Mouse (Mus musculus): ENCODE data around the gene Arel1.

Gene Arel1

DNA sequence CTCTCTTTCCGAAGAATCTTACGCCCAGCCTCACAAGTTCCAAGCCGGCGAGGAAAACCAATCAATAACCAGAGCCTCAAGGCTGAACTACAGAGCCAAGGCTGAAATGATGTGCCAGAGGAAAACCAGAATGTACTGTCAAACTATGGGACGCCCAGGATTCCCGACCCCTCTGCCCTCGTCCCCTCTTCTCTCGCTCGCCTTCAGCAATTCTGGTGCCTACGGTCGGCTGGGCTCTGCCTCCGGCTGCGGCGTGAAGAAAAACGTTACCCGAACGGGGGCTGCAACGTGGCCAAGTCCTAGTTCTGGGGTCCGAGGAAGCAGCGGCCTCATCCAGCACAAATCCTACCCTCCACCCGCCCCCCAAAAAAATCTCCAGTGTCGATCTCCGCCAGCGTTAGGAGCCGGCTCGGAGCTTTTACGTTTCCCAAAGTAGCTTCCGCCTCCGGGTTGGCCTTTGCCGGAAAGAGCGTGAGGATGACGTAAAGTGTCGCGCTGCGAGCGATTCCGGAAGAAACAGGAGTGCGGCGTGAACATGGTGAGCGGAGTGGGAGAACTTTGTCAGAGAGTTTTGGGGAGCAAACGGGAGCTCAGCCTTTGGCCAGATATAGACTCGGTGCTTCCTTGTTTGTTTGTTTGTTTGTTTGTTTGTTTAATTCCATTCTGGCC is at the start of gene Arel1, which contains the start of gene Fcf1:
Gene Arel1 (minus strand): TSS at position 473 of the 669 bp plus-strand sequence.
Gene Fcf1 (plus strand): TSS at position 470 of the 669 bp plus-strand sequence.
- peak; percentile 79 to 86 for DNase-seq (ENCODE audit: low spot score in 2 of 2)

DNA sequence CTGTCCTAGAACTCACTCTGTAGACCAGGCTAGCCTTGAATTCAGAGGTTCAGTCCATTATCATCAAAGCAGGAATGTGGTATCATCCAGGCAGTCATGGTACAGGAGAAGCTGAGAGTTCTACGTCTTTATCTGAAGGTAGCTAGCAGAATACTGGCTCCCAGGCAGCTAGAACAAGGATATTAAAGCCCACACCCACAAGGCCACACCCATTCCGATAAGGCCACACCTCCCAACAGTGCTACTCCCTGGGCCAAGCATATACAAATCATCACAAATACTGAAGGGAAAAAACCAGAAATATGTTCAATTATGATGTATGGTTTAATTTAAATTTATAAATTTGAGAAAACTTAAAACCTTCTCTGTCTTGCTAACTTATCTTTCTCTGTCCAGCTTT is 41.5 kb upstream of the Arel1 start:
- no peak for DNase-seq (ENCODE audit: low spot score in 2 of 2)

- no peak for DNase-seq (ENCODE audit: low spot score in 2 of 2)
These were observed 39.8 kb upstream of the Arel1 start for GRCm38 (mm10) chr12:85010541-85010940.

DNA sequence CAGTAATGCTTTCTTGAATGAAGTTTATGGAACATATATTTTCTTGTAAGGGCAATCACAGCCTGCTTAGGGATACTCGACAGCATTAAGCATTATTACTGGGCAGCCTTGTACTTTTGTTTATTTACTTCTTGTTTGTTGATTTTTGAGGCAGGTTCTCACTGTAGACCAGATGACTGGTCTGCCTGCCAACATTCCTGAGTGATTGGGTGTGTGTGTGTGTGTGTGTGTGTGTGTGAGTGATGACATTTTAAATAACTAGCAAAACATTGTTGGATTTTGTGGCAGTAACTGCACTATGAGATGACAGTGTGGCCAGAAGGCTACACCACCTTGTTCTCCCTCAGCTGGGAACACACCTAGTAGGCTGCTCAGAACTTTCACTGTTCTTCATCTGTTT is 39.1 kb upstream of the Arel1 start:
- no peak for DNase-seq (ENCODE audit: low spot score in 2 of 2)

DNA sequence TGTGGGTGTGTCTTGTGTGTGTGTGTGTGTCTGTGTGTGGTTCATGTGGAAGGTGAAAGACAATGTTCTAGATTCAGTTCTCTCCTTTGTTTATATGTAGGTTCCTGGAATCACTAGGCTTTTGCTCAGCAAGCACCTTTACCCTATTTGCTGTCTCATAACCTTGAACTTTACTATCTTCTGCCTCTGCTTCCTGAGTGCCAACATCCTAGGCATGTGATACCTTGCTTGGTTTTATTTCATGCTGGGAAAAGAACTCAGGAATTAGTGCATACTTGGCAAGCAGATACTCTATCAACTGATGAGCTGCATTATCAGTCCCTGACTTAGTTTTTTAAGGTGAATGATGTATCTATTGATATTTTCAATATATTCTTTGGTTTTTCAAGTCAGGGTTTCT is 36.3 kb upstream of the Arel1 start:
- DNase-seq (ENCODE audit: low spot score in 2 of 2) = no peak

GRCm38 (mm10) chr12:85006206-85006605 is 35.5 kb upstream of the Arel1 start:
- no peak for DNase-seq (ENCODE audit: low spot score in 2 of 2)

DNA sequence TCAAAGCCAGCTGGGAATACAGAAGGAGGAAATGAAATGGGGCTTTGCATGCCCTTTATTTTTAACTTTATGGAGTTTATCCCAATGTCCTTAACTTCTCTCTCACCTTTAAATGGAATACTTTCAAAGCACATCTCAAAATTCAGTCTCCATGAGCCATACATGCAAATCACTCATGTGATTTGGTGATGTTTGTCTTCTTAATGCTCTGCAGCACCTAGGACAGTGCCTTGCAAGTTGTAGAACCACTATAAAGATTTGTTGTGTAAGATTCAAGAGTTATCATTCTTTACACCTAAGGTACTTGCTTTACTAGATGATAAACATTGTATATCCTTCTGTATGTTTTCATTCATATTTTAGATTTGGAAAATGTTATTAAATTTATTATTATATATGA is 28.4 kb upstream of the Arel1 start:
- no peak for DNase-seq (ENCODE audit: low spot score in 2 of 2)

GRCm38 (mm10) chr12:84996501-84997398 is 26.1 kb upstream of the Arel1 start:
- peak; percentile 30 to 49 for DNase-seq (ENCODE audit: low spot score in 2 of 2)

- peak; percentile 95 for DNase-seq (ENCODE audit: low spot score in 2 of 2)
These were observed 25.4 kb upstream of the Arel1 start, which contains the start of gene Ylpm1 for GRCm38 (mm10) chr12:84996083-84996496. Ylpm1 (plus strand) TSS chr12:84996321.

GRCm38 (mm10) chr12:84995112-84995761 is 24.5 kb upstream of the Arel1 start:
- DNase-seq (ENCODE audit: low spot score in 2 of 2) = no peak

DNA sequence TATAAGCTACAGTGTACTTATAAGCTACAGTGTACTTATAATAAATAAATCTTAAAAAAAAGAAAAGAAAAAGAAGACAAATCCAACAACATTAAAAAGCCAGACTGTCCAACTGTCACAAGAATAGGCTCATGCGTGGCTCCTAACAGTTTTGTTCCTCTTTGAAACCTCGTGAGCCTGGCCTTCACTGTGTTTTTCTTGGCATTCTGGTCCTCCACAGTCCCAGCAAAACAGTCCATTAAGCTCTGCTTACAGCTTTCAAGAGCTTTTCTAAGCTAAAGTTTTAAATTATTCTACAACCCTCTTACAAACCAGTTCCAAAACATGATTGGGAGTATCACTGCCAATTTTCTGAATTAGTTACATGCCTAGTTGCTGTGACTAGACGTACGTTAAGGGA is 18.8 kb upstream of the Arel1 start:
- DNase-seq (ENCODE audit: low spot score in 2 of 2) = no peak

DNA sequence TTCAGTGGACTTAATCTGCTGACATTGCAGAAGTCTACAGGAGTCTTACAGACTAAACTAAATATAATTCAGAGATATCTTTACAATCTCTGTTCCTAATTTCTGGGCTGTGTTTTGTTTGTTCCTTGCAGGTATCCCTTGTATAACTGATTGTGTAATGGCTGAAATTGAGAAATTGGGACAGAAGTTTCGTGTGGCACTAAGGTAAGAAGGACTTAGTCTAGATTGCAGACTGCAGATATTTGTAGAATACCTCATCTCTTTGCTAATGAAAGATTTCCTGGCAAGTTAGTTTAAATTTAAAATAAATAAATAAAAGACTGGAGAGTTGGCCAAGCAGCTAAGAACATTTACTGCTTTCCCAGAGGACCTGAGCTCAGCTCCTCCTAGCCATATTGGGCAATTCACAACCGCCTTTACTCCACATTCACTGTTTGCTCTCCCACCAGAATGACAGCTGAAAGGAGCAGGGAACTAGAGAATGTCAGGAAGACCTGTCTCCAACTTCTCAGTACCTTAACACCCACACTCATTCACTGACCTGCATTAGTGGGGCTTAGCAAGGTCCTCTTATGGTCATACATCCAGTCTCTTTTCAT is 8.7 kb upstream of the Arel1 start:
- no peak for DNase-seq (ENCODE audit: low spot score in 2 of 2)

GRCm38 (mm10) chr12:84969656-84970427 is 858 bp downstream of the Arel1 start:
- DNase-seq (ENCODE audit: low spot score in 2 of 2) = peak in 1 of 2 experiments; percentile 12

DNA sequence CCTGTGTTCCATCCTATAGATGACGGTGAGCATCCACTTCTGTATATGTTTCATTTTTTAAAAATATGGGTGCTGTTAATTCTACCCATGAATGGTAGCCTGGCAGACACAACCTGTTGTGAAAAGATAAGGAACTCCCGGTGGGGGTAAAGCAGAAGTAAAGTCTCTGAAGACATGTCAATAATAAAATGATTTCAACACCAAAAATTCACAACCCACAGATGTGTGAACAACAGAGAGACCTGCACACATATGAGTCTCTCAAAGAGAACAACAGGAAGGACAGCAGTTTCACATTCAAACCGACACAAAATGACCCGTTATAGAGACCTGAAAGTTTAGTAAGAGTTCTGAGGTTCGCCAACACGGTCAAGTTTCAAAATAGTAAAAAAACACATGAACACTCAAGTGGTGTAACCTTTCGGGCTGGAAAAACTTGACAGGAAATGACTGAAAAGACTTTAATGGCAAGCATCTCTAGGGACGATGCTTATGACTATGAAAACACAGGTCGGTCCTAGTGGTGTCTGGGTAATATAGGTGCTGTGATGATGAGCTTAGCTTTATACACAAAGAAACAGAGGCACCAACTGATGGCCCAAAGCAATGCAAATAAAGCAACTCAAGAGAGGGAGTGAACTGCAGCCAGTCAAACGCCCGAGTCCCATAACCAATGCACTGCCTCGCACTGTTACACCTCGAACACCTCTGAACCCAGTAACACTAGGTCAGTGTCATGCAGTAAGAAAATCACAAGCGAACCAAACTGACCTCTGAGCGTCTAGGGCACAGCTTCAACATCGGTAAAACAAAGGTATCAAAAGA is 1.7 kb downstream of the Arel1 start:
- no peak for DNase-seq (ENCODE audit: low spot score in 2 of 2)

DNA sequence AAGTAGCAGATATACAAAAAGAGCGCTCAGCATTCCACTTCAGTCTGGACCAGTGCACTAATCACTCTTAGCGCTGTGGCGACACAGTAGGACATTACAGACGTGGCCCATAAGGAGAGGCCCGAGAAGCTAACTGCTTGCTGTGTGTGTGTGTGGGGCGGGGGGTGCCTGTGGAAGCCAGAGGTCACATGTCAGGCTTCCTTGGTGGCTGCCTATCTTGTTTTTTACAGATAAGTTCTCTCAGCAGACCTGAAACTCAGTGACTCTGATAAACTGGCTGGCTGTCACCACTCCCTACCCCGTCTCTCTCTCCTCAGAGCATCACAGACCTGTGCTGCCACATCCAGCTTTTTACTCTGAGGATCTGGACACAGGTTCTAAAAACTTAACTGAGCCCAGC is 8.1 kb downstream of the Arel1 start:
- DNase-seq (ENCODE audit: low spot score in 2 of 2) = peak; percentile 6 to 20

- no peak for DNase-seq (ENCODE audit: low spot score in 2 of 2)
These were observed 11.8 kb downstream of the Arel1 start for GRCm38 (mm10) chr12:84958794-84959356.

GRCm38 (mm10) chr12:84956317-84956716 is 14.4 kb downstream of the Arel1 start:
- no peak for DNase-seq (ENCODE audit: low spot score in 2 of 2)

GRCm38 (mm10) chr12:84952351-84952750 is 18.3 kb downstream of the Arel1 start:
- DNase-seq (ENCODE audit: low spot score in 2 of 2) = no peak

- DNase-seq (ENCODE audit: low spot score in 2 of 2) = no peak
These were observed 19.2 kb downstream of the Arel1 start for GRCm38 (mm10) chr12:84951531-84951930.

- no peak for DNase-seq (ENCODE audit: low spot score in 2 of 2)
These were observed 19.9 kb downstream of the Arel1 start for GRCm38 (mm10) chr12:84950763-84951162.

Measured in spleen, postnatal 14 days (tissue).